Mouse (Mus musculus): ENCODE measurements around the gene Ankrd60.

DNA sequence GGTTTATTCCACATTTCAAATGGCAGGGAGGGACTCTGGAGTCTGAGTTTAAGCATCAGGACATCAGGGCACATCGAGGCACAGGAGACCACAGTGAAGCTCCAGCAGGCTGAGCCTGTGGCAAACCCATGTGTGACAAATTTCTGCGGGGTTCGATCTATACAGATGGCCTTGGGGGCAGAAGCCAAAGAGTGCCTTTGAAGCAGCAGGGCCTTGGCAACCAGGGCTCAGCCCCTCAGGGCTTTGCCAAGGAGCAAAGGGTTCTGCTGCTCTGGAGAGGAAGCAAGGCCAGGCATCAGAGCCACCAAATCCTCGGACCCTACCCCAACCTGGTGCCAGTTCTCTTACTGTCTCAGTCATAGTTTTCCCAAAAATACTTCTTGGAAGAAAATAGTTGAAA, 35.4 kb downstream of the Ankrd60 start:
- TF ChIP-seq CTCF (IDR thresholded peaks at IDR 0.05 in 2 of 3, conservative IDR thresholded peaks at IDR 0.05 in 1 of 3; ENCODE audit: control insufficient read depth in 1 of 3, insufficient read depth in 1 of 3, low read depth in 2 of 3, low read length in 3 of 3, poor library complexity in 1 of 3, severe bottlenecking in 1 of 3) (no peak), MXI1 (IDR thresholded peaks at IDR 0.05; ENCODE audit: low read depth, low read length) (no peak), POLR2A (IDR thresholded peaks at IDR 0.05; ENCODE audit: control insufficient read depth in 1 of 2, insufficient read depth in 1 of 2, low read depth in 1 of 2, low read length in 2 of 2, poor library complexity in 1 of 2) (no peak), BHLHE40 (IDR thresholded peaks at IDR 0.05; ENCODE audit: borderline replicate concordance, low read depth, low read length) (no peak), ZNF384 (IDR thresholded peaks at IDR 0.05; ENCODE audit: low read depth, low read length) (no peak)

Measured in MEL (cell line).